Mouse (Mus musculus): ENCODE data around the gene Rfx2. TPM values are rescaled to one million over a fixed set of nuclear protein-coding genes. Genes with fewer than 3 reads are reported as not detected.

Rfx2 gene
- polyA plus RNA-seq, 1 experiment: 0.86 TPM

DNA sequence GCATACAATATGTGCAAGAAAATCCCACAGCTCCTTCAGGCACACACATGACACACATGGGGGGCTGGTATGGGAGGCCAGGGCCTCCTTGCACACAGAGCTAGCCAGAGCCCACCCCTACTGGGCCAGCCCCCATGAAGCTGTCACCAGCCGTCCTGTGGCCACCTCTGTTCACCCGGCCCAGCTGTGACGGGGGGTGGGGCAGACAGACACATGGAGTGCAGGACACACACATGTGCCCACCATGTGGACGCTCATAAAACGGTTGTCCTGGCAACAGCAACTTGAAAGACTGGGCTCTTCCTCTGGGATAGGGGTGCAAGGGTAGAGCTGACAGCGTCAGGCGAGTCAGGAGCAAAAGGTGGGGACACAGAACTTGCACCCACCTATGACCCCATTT lies 71.6 kb downstream of the Rfx2 start:
- H3K4me1 ChIP-seq (ENCODE audit: control insufficient read depth, insufficient read depth, low read length): no peaks in the 10 kb centered on the region; the same call in 1 of the 2 replicates
- no peak overlapping the region for H3K27ac ChIP-seq (ENCODE audit: insufficient read depth, low read length)
- H3K4me3 ChIP-seq (ENCODE audit: insufficient read depth, low read length): no peak overlapping the region
- TF ChIP-seq POLR2A (IDR thresholded peaks at IDR 0.05; ENCODE audit: low read depth, low read length) (no peak), CTCF (IDR thresholded peaks at IDR 0.05; ENCODE audit: borderline replicate concordance, insufficient read depth, low read length) (no peak)

DNA sequence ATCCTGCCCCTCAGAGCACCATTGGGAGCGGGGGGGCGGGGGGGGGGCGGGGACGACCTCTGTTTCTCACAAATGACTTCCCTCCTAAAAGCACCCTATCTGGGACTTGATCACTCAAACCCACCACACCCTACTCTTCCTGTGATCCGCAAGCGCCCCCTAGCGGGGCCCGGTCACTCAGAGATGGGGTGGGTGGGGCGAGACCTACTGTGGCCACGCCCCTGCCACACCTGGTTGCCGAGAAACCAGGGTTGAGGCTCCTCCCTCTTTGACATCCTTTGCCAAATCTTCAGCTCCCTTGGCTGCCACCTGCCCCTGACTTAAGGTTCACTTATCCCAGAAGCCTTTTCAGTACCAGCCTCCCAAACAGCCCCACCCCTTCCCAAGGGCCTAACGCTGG lies 72.7 kb downstream of the Rfx2 start:
- H3K27ac ChIP-seq (ENCODE audit: insufficient read depth, low read length): no peak overlapping the region
- TF ChIP-seq CTCF (IDR thresholded peaks at IDR 0.05; ENCODE audit: borderline replicate concordance, insufficient read depth, low read length) (no peak), POLR2A (IDR thresholded peaks at IDR 0.05; ENCODE audit: low read depth, low read length) (no peak)
- H3K4me3 ChIP-seq (ENCODE audit: insufficient read depth, low read length): no peak overlapping the region
- no peaks in the 10 kb centered on the region; the same call in 1 of the 2 replicates for H3K4me1 ChIP-seq (ENCODE audit: control insufficient read depth, insufficient read depth, low read length)

DNA sequence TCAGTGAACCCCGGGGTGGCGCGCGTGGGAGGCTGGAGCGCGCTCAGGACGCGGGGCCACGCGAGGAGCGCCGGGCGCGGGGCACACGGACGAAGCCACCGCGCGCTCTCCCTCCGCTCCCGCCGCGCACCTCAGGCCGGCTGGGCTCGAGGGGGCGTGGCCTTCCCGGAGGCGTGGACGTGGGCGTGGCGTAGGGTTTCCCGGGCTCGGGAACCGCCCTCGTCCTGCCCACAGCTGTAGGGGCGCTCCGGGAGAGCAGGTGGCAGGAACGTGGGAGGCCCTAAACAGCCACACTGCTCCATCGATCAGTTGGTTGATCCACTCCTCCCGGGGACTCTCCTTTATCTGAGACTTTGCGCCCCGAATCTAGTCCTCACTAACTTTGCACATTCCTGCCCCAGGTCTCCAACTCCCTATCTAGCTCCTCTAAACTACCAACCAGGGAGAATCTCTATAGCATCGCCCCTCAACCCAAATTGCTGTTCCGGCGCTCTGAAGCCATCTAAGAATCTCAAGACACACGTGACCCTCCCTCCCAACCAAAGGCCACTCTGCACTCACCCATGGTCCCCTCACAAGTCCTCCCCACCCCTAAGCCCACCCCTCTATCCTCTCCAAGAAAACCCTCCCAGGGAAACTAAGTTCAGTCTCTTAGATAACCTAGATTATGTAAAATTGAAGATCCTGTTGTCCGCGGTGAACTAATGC lies 73.2 kb downstream of the Rfx2 start, which contains the start of gene Nrtn:
Gene Nrtn (minus strand): TSS at position 115 of the 708 bp plus-strand sequence.
- H3K4me3 ChIP-seq (ENCODE audit: insufficient read depth, low read length): 0 out of 2 replicates have a peak within 1 kb of the TSS, but pooled peaks have one; percentile 3
- TF ChIP-seq POLR2A (IDR thresholded peaks at IDR 0.05; ENCODE audit: low read depth, low read length) (peak; percentile 46), CTCF (IDR thresholded peaks at IDR 0.05; ENCODE audit: borderline replicate concordance, insufficient read depth, low read length) (no peak)
- H3K4me1 ChIP-seq (ENCODE audit: control insufficient read depth, insufficient read depth, low read length): no peaks in the 10 kb centered on the region; the same call in 1 of the 2 replicates
- no peak within 1 kb of the TSS for H3K27ac ChIP-seq (ENCODE audit: insufficient read depth, low read length)

DNA sequence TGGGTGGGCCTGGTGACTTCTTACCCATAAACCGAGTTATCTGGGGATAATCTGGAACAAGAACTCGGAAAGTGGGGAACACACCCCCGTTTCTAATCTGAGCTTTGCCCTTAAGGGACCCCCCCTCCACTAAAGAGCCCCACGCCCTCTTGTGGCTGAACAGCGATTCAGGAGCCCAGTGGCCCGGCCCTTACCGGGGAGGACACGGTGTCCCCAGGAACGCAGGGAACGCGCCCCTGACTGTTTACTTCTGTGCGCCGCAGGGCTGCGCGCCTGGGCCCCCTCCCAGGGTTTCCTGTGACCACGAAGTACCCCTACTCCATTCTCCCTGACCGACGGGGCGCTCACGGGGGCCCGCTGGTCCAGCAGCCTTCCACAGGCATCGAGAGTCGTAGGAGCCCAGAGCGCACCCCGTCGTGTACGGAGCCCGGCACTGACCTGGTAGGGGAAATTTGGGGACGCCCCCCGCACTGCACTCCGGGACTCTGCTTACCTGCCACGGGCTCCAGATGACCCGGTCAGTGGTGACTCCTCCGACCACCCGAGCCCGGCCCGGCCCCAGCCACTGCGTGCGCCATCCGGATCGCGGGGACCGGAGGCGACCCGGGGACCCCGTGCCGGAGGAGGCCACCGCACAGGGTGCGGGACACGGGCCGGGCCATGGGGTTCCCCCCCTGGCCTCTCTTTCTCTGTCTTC lies 74.0 kb downstream of the Rfx2 start:
- TF ChIP-seq POLR2A (IDR thresholded peaks at IDR 0.05; ENCODE audit: low read depth, low read length) (no peak), CTCF (IDR thresholded peaks at IDR 0.05; ENCODE audit: borderline replicate concordance, insufficient read depth, low read length) (no peak)
- no peaks in the 10 kb centered on the region for H3K4me1 ChIP-seq (ENCODE audit: control insufficient read depth, insufficient read depth, low read length)
- H3K27ac ChIP-seq (ENCODE audit: insufficient read depth, low read length): no peak overlapping the region
- 0 out of 2 replicates have a peak overlapping the region, but pooled peaks have one; percentile 3 for H3K4me3 ChIP-seq (ENCODE audit: insufficient read depth, low read length)

GRCm38 (mm10) chr17:56754271-56755185 lies 76.3 kb downstream of the Rfx2 start:
- Histone ChIP-seq H3K27ac (ENCODE audit: insufficient read depth, low read length) (no peak overlapping the region), H3K4me1 (ENCODE audit: control insufficient read depth, insufficient read depth, low read length) (no peaks in the 10 kb centered on the region), H3K4me3 (ENCODE audit: insufficient read depth, low read length) (no peak overlapping the region)
- TF ChIP-seq POLR2A (IDR thresholded peaks at IDR 0.05; ENCODE audit: low read depth, low read length): no peak

- Histone ChIP-seq H3K27ac (ENCODE audit: insufficient read depth, low read length) (no peak overlapping the region), H3K4me1 (ENCODE audit: control insufficient read depth, insufficient read depth, low read length) (no peaks in the 10 kb centered on the region), H3K4me3 (ENCODE audit: insufficient read depth, low read length) (no peak overlapping the region)
- no peak for TF ChIP-seq POLR2A (IDR thresholded peaks at IDR 0.05; ENCODE audit: low read depth, low read length)
Measured at GRCm38 (mm10) chr17:56753452-56753851, 77.4 kb downstream of the Rfx2 start.

- Histone ChIP-seq H3K27ac (ENCODE audit: insufficient read depth, low read length) (no peak overlapping the region), H3K4me1 (ENCODE audit: control insufficient read depth, insufficient read depth, low read length) (no peaks in the 10 kb centered on the region), H3K4me3 (ENCODE audit: insufficient read depth, low read length) (no peak overlapping the region)
- no peak for TF ChIP-seq CTCF (IDR thresholded peaks at IDR 0.05; ENCODE audit: borderline replicate concordance, insufficient read depth, low read length)
- TF ChIP-seq POLR2A (IDR thresholded peaks at IDR 0.05; ENCODE audit: low read depth, low read length): no peak
Measured at GRCm38 (mm10) chr17:56751404-56752072, 79.3 kb downstream of the Rfx2 start.

- H3K4me1 ChIP-seq (ENCODE audit: control insufficient read depth, insufficient read depth, low read length): no peaks in the 10 kb centered on the region
- TF ChIP-seq POLR2A (IDR thresholded peaks at IDR 0.05; ENCODE audit: low read depth, low read length) (no peak), CTCF (IDR thresholded peaks at IDR 0.05; ENCODE audit: borderline replicate concordance, insufficient read depth, low read length) (no peak)
- no peak overlapping the region for H3K27ac ChIP-seq (ENCODE audit: insufficient read depth, low read length)
- no peak overlapping the region for H3K4me3 ChIP-seq (ENCODE audit: insufficient read depth, low read length)
Measured at GRCm38 (mm10) chr17:56744173-56744572, 86.6 kb downstream of the Rfx2 start.

GRCm38 (mm10) chr17:56740788-56741160 lies 90.0 kb downstream of the Rfx2 start:
- Histone ChIP-seq H3K4me1 (ENCODE audit: control insufficient read depth, insufficient read depth, low read length) (no peaks in the 10 kb centered on the region), H3K4me3 (ENCODE audit: insufficient read depth, low read length) (no peak overlapping the region), H3K27ac (ENCODE audit: insufficient read depth, low read length) (no peak overlapping the region)
- TF ChIP-seq POLR2A (IDR thresholded peaks at IDR 0.05; ENCODE audit: low read depth, low read length): no peak
- no peak for TF ChIP-seq CTCF (IDR thresholded peaks at IDR 0.05; ENCODE audit: borderline replicate concordance, insufficient read depth, low read length)
